Mouse (Mus musculus): ENCODE measurements around the gene Specc1. TPM values are rescaled to one million over a fixed set of nuclear protein-coding genes. Genes with fewer than 3 reads are reported as not detected.

Gene Specc1
- polyA plus RNA-seq, 1 experiment = 6.5 TPM

GRCm38 (mm10) chr11:62213384-62213989, 256.9 kb downstream of the Specc1 start:
- 49% methylated on average over 12 of the region's 12 CpGs for WGBS
- no peak for DNase-seq (ENCODE audit: low read depth, low spot score)

- 69% methylated on average over 2 of the region's 2 CpGs for WGBS
- no peak for DNase-seq (ENCODE audit: low read depth, low spot score)
Observed at GRCm38 (mm10) chr11:62215107-62215506, 258.5 kb downstream of the Specc1 start.

- no peak for DNase-seq (ENCODE audit: low read depth, low spot score)
- 39% methylated on average over 6 of the region's 6 CpGs for WGBS
Observed at GRCm38 (mm10) chr11:62217751-62218150, 261.2 kb downstream of the Specc1 start.

- 75% methylated on average over 7 of the region's 7 CpGs for WGBS
- DNase-seq (ENCODE audit: low read depth, low spot score) = no peak
Observed at GRCm38 (mm10) chr11:62220756-62221510, 264.4 kb downstream of the Specc1 start.

- WGBS = 86% methylated on average over 5 of the region's 5 CpGs
- no peak for DNase-seq (ENCODE audit: low read depth, low spot score)
Observed at GRCm38 (mm10) chr11:62223416-62223815, 266.9 kb downstream of the Specc1 start.

- 55% methylated on average over 7 of the region's 7 CpGs for WGBS
- DNase-seq (ENCODE audit: low read depth, low spot score) = no peak
Observed at GRCm38 (mm10) chr11:62223962-62224361, 267.4 kb downstream of the Specc1 start.

- DNase-seq (ENCODE audit: low read depth, low spot score) = no peak
- 68% methylated on average over 4 of the region's 4 CpGs for WGBS
Observed at GRCm38 (mm10) chr11:62224797-62225196, 268.2 kb downstream of the Specc1 start.

GRCm38 (mm10) chr11:62240631-62241261, 284.2 kb downstream of the Specc1 start:
- DNase-seq (ENCODE audit: low read depth, low spot score) = no peak
- 55% methylated on average over 12 of the region's 12 CpGs for WGBS

- DNase-seq (ENCODE audit: low read depth, low spot score) = no peak
- 70% methylated on average over 8 of the region's 8 CpGs for WGBS
Observed at GRCm38 (mm10) chr11:62243871-62244270, 287.3 kb downstream of the Specc1 start.

- DNase-seq (ENCODE audit: low read depth, low spot score) = no peak
- 91% methylated on average over 4 of the region's 4 CpGs for WGBS
Observed at GRCm38 (mm10) chr11:62244471-62244870, 287.9 kb downstream of the Specc1 start.

- WGBS = 33% methylated on average over 18 of the region's 18 CpGs
- no peak for DNase-seq (ENCODE audit: low read depth, low spot score)
Observed at GRCm38 (mm10) chr11:62247759-62248400, 291.3 kb downstream of the Specc1 start.

GRCm38 (mm10) chr11:62248401-62249244, 292.1 kb downstream of the Specc1 start, which contains the start of gene Adora2b:
Gene Adora2b (plus strand): TSS chr11:62248984.
- under 1% methylated on average over 69 of the region's 69 CpGs for WGBS
- DNase-seq (ENCODE audit: low read depth, low spot score) = no peak

GRCm38 (mm10) chr11:62249266-62250037, 292.9 kb downstream of the Specc1 start:
- DNase-seq (ENCODE audit: low read depth, low spot score) = no peak
- WGBS = 15% methylated on average over 35 of the region's 35 CpGs

GRCm38 (mm10) chr11:62251047-62251446, 294.5 kb downstream of the Specc1 start:
- DNase-seq (ENCODE audit: low read depth, low spot score) = no peak
- 40% methylated on average over 11 of the region's 11 CpGs for WGBS

- DNase-seq (ENCODE audit: low read depth, low spot score) = no peak
Observed at GRCm38 (mm10) chr11:62253380-62253779, 296.8 kb downstream of the Specc1 start.

GRCm38 (mm10) chr11:62259214-62259613, 302.7 kb downstream of the Specc1 start:
- DNase-seq (ENCODE audit: low read depth, low spot score) = no peak
- WGBS = 63% methylated on average over 5 of the region's 5 CpGs

More at GRCm38 (mm10) chr11:62253380-62253779, 296.8 kb downstream of the Specc1 start:
- WGBS = 59% methylated on average over 5 of the region's 5 CpGs

- 78% methylated on average over 7 of the region's 7 CpGs for WGBS
- no peak for DNase-seq (ENCODE audit: low read depth, low spot score)
Observed at GRCm38 (mm10) chr11:62263599-62263998, 307.0 kb downstream of the Specc1 start.

- WGBS = 57% methylated on average over 7 of the region's 7 CpGs
- no peak for DNase-seq (ENCODE audit: low read depth, low spot score)
Observed at GRCm38 (mm10) chr11:62264018-62264417, 307.5 kb downstream of the Specc1 start.

- WGBS = 85% methylated on average over 7 of the region's 7 CpGs
- no peak for DNase-seq (ENCODE audit: low read depth, low spot score)
Observed at GRCm38 (mm10) chr11:62265642-62266041, 309.1 kb downstream of the Specc1 start.
